ENCODE assay signal across 8 mouse cellular contexts in genomic region chr2:92185062-92185765, GRCm38 (mm10).
DNase-seq lines count a peak whose midpoint lies in the region; ATAC-seq and TF ChIP-seq lines count a peak whose summit lies in the region.

No protein-coding gene starts in this region.

- H3K9me3 ChIP-seq in hindbrain, embryonic 14.5 days (ENCODE audit: control insufficient read depth, low read length): no peaks in the 10 kb centered on the region
- H3K9me3 ChIP-seq in midbrain, embryonic 10.5 days (replicated peaks): no peaks in the 10 kb centered on the region

- peak overlapping the region; percentile 86 for H3K9ac ChIP-seq in hindbrain, embryonic 14.5 days

- TF ChIP-seq POLR2A in small intestine, adult 2 months (IDR thresholded peaks at IDR 0.05; ENCODE audit: low read depth, low read length): no peak

- peak overlapping the region; percentile 100 for H3K27ac ChIP-seq in hindbrain, embryonic 14.5 days
- H3K27ac ChIP-seq in midbrain, embryonic 10.5 days (replicated peaks): peak overlapping the region; percentile 99
- H3K27ac ChIP-seq in small intestine, adult 2 months (ENCODE audit: insufficient read depth, low read depth, low read length): peak overlapping the region; percentile 53

- DNase-seq in NIH3T3 (ENCODE audit: low read depth): peak; percentile 66
- peak; percentile 40 for DNase-seq in cerebellum, adult 8-10 months
- DNase-seq in gastrocnemius, adult 18-20 months (ENCODE audit: low spot score): peak; percentile 36
- peak; percentile 55 for DNase-seq in hindbrain, embryonic 14.5 days (ENCODE audit: low spot score)
- DNase-seq in left cerebral cortex, postnatal 36 days (ENCODE audit: low spot score in 2 of 2): peak; percentile 39 to 41
- DNase-seq in midbrain, embryonic 10.5 days (ENCODE audit: low spot score): peak; percentile 74

- peak overlapping the region; percentile 90 for H3K4me3 ChIP-seq in hindbrain, embryonic 14.5 days (replicated peaks; ENCODE audit: low read length)
- peak overlapping the region; percentile 80 for H3K4me3 ChIP-seq in midbrain, embryonic 10.5 days
- peak overlapping the region; percentile 79 for H3K4me3 ChIP-seq in small intestine, adult 2 months (ENCODE audit: low read depth, low read length)

- H3K36me3 ChIP-seq in hindbrain, embryonic 14.5 days (replicated peaks; ENCODE audit: control insufficient read depth, insufficient read depth): no peaks in the 10 kb centered on the region
- H3K36me3 ChIP-seq in midbrain, embryonic 10.5 days: no peaks in the 10 kb centered on the region
- no peaks in the 10 kb centered on the region for H3K36me3 ChIP-seq in small intestine, adult 2 months (ENCODE audit: control insufficient read depth, insufficient read depth, low read length)

- ATAC-seq in hindbrain, embryonic 14.5 days (ENCODE audit: low FRiP score): peak; percentile 11; the same call in 1 of the 2 replicates
- ATAC-seq in erythroid progenitor cell, adult 5-6 weeks (replicated peaks; ENCODE audit: low FRiP score, poor library complexity, severe bottlenecking): no peak

- WGBS in hindbrain, embryonic 14.5 days: 0% methylated on average over 44 of the region's 47 CpGs
- WGBS in midbrain, embryonic 10.5 days: under 1% methylated on average over 45 of the region's 47 CpGs
- WGBS in small intestine, adult 2 months: under 1% methylated on average over 47 of the region's 47 CpGs

- H3K27me3 ChIP-seq in hindbrain, embryonic 14.5 days (ENCODE audit: control insufficient read depth, insufficient read depth, low read length): no peaks in the 10 kb centered on the region
- H3K27me3 ChIP-seq in midbrain, embryonic 10.5 days (ENCODE audit: low read depth, poor library complexity, severe bottlenecking): no peaks in the 10 kb centered on the region
- H3K27me3 ChIP-seq in small intestine, adult 2 months (ENCODE audit: control insufficient read depth, insufficient read depth, low read length): no peaks in the 10 kb centered on the region

- intact Hi-C loops in left cerebral cortex, postnatal 36 days (cut with DNase I): loop anchor here (1.0 kb wide), 1 partner anchor 126 kb away; no protein-coding TSS in a partner anchor

- peaks cover 52% of the 10 kb centered on the region for H3K4me1 ChIP-seq in hindbrain, embryonic 14.5 days (replicated peaks; ENCODE audit: control insufficient read depth, insufficient read depth, low read length)
- H3K4me1 ChIP-seq in midbrain, embryonic 10.5 days: peaks cover 60% of the 10 kb centered on the region
- H3K4me1 ChIP-seq in small intestine, adult 2 months (ENCODE audit: control insufficient read depth, insufficient read depth, insufficient read length, low read length): no peaks in the 10 kb centered on the region; the same call in 1 of the 2 replicates

- no peak for TF ChIP-seq CTCF in small intestine, adult 2 months (IDR thresholded peaks at IDR 0.05; ENCODE audit: extremely low read depth, insufficient read length, insufficient replicate concordance, low read depth, low read length)

- H3K4me2 ChIP-seq in hindbrain, embryonic 14.5 days (replicated peaks): peak overlapping the region; percentile 77
